Mouse (Mus musculus): ENCODE results near the gene Usp32.

GRCm38 (mm10) chr11:84988341-84988919 lies 151.5 kb downstream of the Usp32 start:
- TF ChIP-seq CTCF (IDR thresholded peaks at IDR 0.05; ENCODE audit: low read depth) (no peak), EP300 (optimal IDR thresholded peaks at IDR 0.05) (no peak)
